Mouse (Mus musculus) liver, postnatal 0 days (tissue): Measurements from ENCODE around the gene Ccdc92b.

Source experiments
- CTCF ChIP-seq: sonication (generic); IDR thresholded peaks from 2 replicates; pipeline ENCODE4 v1.5.1; 2016; ENCODE audit warnings: antibody characterized with exemption, low read depth
- EP300 ChIP-seq: IDR thresholded peaks from 2 replicates; pipeline ENCODE4 v1.6.1; 2016; ENCODE audit warnings: antibody characterized with exemption, low read depth, mild to moderate bottlenecking

DNA sequence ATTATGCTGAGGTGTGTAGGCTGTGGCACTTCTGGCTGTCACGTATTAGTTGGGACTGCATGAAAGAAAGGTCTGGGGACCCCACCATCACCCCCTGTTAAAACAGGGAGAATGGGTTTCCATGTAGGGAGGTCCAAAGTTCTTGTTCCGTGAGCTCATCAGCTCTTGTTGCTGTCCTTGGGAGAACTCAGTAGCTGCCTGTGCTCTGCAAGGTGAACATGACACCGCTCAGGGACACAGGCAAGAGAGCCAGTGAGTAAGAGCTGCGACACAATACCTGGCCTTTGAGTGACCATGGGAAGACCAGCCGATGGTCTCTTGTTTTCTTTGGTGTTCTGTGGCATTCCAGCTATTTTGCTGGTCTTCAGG, 46.9 kb downstream of the Ccdc92b start:
- TF ChIP-seq EP300 = no peak
- TF ChIP-seq CTCF = no peak
